Mouse (Mus musculus) adrenal gland, adult 18-20 months (tissue): ENCODE data around the gene Rer1. TPM values are rescaled to one million over a fixed set of nuclear protein-coding genes. Genes with fewer than 3 reads are reported as not detected.
A peak's percentile ranks its signal among the peaks of the same experiment; 100 is the strongest.

Source experiments
- DNase-seq, 2 experiments: peaks; one replicate each; pipeline ENCODE4 v3.0.0; 2021 to 2022; ENCODE audit warnings: low spot score in 2 of 2
- long read RNA-seq, 2 experiments: library from polyadenylated mRNA; stranded (forward); transcript quantifications; one replicate each; pipeline ENCODE4 v2.0.0; 2021
- total RNA-seq, 2 experiments: library from RNA; stranded (reverse); gene quantifications; 1 replicate in 1 of 2; 2 replicates in 1 of 2; pipeline ENCODE4 v1.2.3; 2021

Rer1 gene
- total RNA-seq: 100 to 1,000 TPM in 1 of 2 experiments, 10 to 100 TPM in 1; 95.4 to 109 TPM
- long read RNA-seq, experiment 1, transcript Rer1-203 (8 exons, 1,803 nt): minor isoform, 6 of 101 reads
- long read RNA-seq, experiment 1, transcript Rer1-201 (7 exons, 1,596 nt): major isoform, 83 of 101 reads
- long read RNA-seq, experiment 1, partial matches to known transcripts: 3 of 101 reads
- long read RNA-seq, experiment 1, other reads (novel, unspliced or antisense): 9 of 101 reads
- long read RNA-seq, experiment 2, transcript Rer1-203 (8 exons, 1,803 nt): minor isoform, 44 of 347 reads
- long read RNA-seq, experiment 2, transcript Rer1-201 (7 exons, 1,596 nt): major isoform, 260 of 347 reads
- long read RNA-seq, experiment 2, partial matches to known transcripts: 9 of 347 reads
- long read RNA-seq, experiment 2, other reads (novel, unspliced or antisense): 34 of 347 reads

GRCm38 (mm10) chr4:155086108-155087024 is at the start of gene Rer1, which contains the start of gene Morn1:
Gene Rer1, minus strand, starts transcription at chr4:155086382.
Gene Morn1, plus strand, starts transcription at chr4:155086577.
- peak; percentile 98 for DNase-seq

GRCm38 (mm10) chr4:155134686-155135172 is 48.5 kb upstream of the Rer1 start:
- no peak for DNase-seq

- no peak for DNase-seq
These were observed 47.7 kb upstream of the Rer1 start for GRCm38 (mm10) chr4:155133658-155134417.

GRCm38 (mm10) chr4:155133188-155133587 is 47.0 kb upstream of the Rer1 start:
- no peak for DNase-seq

GRCm38 (mm10) chr4:155130616-155131015 is 44.4 kb upstream of the Rer1 start:
- no peak for DNase-seq

- DNase-seq: peak; percentile 73 to 82
These were observed 43.8 kb upstream of the Rer1 start for GRCm38 (mm10) chr4:155129996-155130395.

GRCm38 (mm10) chr4:155129132-155129917 is 43.1 kb upstream of the Rer1 start:
- no peak for DNase-seq

- DNase-seq: no peak
These were observed 42.2 kb upstream of the Rer1 start for GRCm38 (mm10) chr4:155128411-155128810.

GRCm38 (mm10) chr4:155126602-155127372 is 40.6 kb upstream of the Rer1 start:
- no peak for DNase-seq

- no peak for DNase-seq
These were observed 40.0 kb upstream of the Rer1 start for GRCm38 (mm10) chr4:155126194-155126593.

- DNase-seq: no peak
These were observed 39.1 kb upstream of the Rer1 start for GRCm38 (mm10) chr4:155125310-155125709.

- no peak for DNase-seq
These were observed 37.8 kb upstream of the Rer1 start for GRCm38 (mm10) chr4:155123868-155124534.

GRCm38 (mm10) chr4:155122444-155123040 is 36.4 kb upstream of the Rer1 start:
- peak; percentile 54 to 58 for DNase-seq

- DNase-seq: no peak
These were observed 35.8 kb upstream of the Rer1 start for GRCm38 (mm10) chr4:155121915-155122443.

GRCm38 (mm10) chr4:155121222-155121621 is 35.0 kb upstream of the Rer1 start:
- DNase-seq: no peak

GRCm38 (mm10) chr4:155120583-155120982 is 34.4 kb upstream of the Rer1 start:
- DNase-seq: no peak

- DNase-seq: no peak
These were observed 33.9 kb upstream of the Rer1 start for GRCm38 (mm10) chr4:155120038-155120437.

GRCm38 (mm10) chr4:155118278-155118677 is 32.1 kb upstream of the Rer1 start:
- DNase-seq: no peak
